Mouse (Mus musculus) central nervous system, embryonic 14 days (tissue): Measurements from ENCODE around the gene Gm9008. TPM values are rescaled to one million over a fixed set of nuclear protein-coding genes. Genes with fewer than 3 reads are reported as not detected.

Experiments
- polyA plus RNA-seq: library from polyadenylated mRNA; depleted of rRNA; stranded (reverse); fragments of >200 nt; gene quantifications from 2 replicates; pipeline ENCODE4 v1.2.3, GENCODE M21; 2012; rRNA removed

The Gm9008 gene
- polyA plus RNA-seq, result 0.02 and 0.04 TPM in 2 replicates

GRCm38 (mm10) chr6:76497054-76497835 lies at the start of gene Gm9008:
TSS of gene Gm9008 (minus strand) at chr6:76497784.

